Mouse (Mus musculus) liver, postnatal 0 days (tissue): Measurements from ENCODE around the gene Ccdc107. TPM values are rescaled to one million over a fixed set of nuclear protein-coding genes. Genes with fewer than 3 reads are reported as not detected.
A peak's percentile ranks its signal among the peaks of the same experiment; 100 is the strongest.

Source experiments
- ATAC-seq: fragments of 200-750 bp; cut with Nextera tagmentation; 2 replicates; pipeline ENCODE4 v1.8.0; 2017; ENCODE audit warnings: mild to moderate bottlenecking, moderate library complexity
- DNase-seq: peaks from one replicate; pipeline ENCODE4 v3.0.0-alpha.2; 2016
- H3K27ac ChIP-seq: fragments of 300-500 bp; sonication (generic); 2 replicates; pipeline ENCODE4 v1.5.1; 2014; ENCODE audit warnings: antibody characterized with exemption, moderate library complexity, mild to moderate bottlenecking, low read depth
- H3K27me3 ChIP-seq: fragments of 300-500 bp; sonication (generic); 2 replicates; pipeline ENCODE4 v1.6.1; 2014; ENCODE audit warnings: low read length, control low read depth, mixed read lengths; ENCODE audit not compliant: insufficient read depth
- H3K36me3 ChIP-seq: fragments of 300-500 bp; sonication (generic); replicated peaks from 2 replicates; pipeline ENCODE4 v1.6.1; 2014; ENCODE audit warnings: mild to moderate bottlenecking, control low read depth, low read length, moderate library complexity, mixed read lengths; ENCODE audit not compliant: insufficient read depth
- H3K4me1 ChIP-seq: fragments of 300-500 bp; sonication (generic); 2 replicates; pipeline ENCODE4 v1.6.1; 2014; ENCODE audit warnings: antibody characterized with exemption, mild to moderate bottlenecking, control low read depth; ENCODE audit not compliant: insufficient read depth
- H3K4me2 ChIP-seq: fragments of 300-500 bp; sonication (generic); 2 replicates; pipeline ENCODE4 v1.6.1; 2014; ENCODE audit warnings: low read depth, mild to moderate bottlenecking, low read length, moderate library complexity, mixed read lengths
- H3K4me3 ChIP-seq: fragments of 300-500 bp; sonication (generic); 2 replicates; pipeline ENCODE4 v1.5.1; 2014; ENCODE audit warnings: low read depth, low read length
- H3K9ac ChIP-seq: fragments of 300-500 bp; sonication (generic); replicated peaks from 2 replicates; pipeline ENCODE4 v1.6.1; 2014; ENCODE audit warnings: mild to moderate bottlenecking, moderate library complexity
- H3K9me3 ChIP-seq: fragments of 300-500 bp; sonication (generic); 2 replicates; pipeline ENCODE4 v1.6.1; 2016; ENCODE audit warnings: mild to moderate bottlenecking, control low read depth, low read length, mixed read lengths
- CTCF ChIP-seq: sonication (generic); IDR thresholded peaks from 2 replicates; pipeline ENCODE4 v1.5.1; 2016; ENCODE audit warnings: antibody characterized with exemption, low read depth
- EP300 ChIP-seq: IDR thresholded peaks from 2 replicates; pipeline ENCODE4 v1.6.1; 2016; ENCODE audit warnings: antibody characterized with exemption, low read depth, mild to moderate bottlenecking
- WGBS: fragments of 180-500 bp; shearing (Covaris S2); extraction: QIAGEN DNeasy Blood & Tissue Kit; methylation state at CpG from one replicate; pipeline ENCODE4 v1.1.7; 2014; ENCODE audit not compliant: insufficient replicate concordance; 5-methylcytosine and 5-hydroxymethylcytosine counted together
- polyA plus RNA-seq: library from polyadenylated mRNA; unstranded; fragments of >200 nt; fragmentation: Nextera tagmentation; extraction: Ambion mirVana; gene quantifications from 2 replicates; pipeline ENCODE4 v1.2.1, GENCODE M21; 2015

Ccdc107 gene
- polyA plus RNA-seq, 1 experiment from 2014 or later = 41.1 TPM

DNA sequence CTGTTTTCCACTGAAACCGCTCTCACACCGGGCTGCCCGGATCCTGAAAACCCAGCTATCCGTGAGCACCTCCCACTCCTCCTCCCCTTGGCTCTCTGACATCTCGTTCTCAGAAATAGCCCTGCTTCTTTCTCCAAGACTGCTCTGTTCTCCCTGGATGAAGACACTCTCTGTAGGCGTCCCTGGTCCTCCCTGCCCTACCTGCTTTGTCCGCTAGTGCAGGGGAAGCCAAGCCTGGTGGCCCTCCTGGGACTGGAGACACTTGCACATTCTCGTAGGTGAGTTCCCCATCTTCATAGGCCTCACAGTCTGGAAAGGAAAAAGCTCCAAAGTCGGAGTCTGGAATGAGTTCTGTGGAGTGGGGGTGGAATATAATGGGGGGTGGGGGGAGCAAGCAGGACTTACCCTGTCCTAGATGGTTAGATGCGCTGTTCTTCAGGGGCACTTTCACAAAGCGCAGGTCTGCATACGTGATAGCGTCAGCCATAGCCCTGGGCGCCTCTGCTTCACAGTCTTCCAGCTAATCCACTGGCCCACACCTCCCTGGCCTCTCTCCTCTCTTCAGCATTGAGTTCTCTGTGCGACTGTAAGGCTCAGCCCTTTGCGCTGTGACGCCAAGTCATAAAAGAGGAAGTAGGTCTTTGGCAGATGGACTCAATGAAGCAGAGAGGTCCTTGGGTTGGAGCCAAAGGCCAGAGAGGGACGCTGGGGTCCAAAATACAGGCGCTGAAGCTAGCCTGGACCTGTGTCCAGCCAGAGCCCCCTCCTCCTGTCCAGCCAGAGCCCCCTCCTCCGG lies 38.5 kb upstream of the Ccdc107 start, which contains the start of gene Cd72:
Gene Cd72, minus strand, starts transcription at position 588 of the 796 bp plus-strand sequence.
- peaks cover 13% of the 10 kb centered on the region for H3K4me1 ChIP-seq
- peak; percentile 49 for DNase-seq
- TF ChIP-seq CTCF (no peak), EP300 (no peak)
- H3K4me3 ChIP-seq = peak within 1 kb of the TSS; percentile 22
- H3K36me3 ChIP-seq = no peaks in the 10 kb centered on the region; the same call in 1 of the 2 replicates
- peak; percentile 53; the same call in 1 of the 2 replicates for ATAC-seq
- H3K27me3 ChIP-seq = peaks cover 27% of the 10 kb centered on the region
- peak within 1 kb of the TSS; percentile 58 for H3K27ac ChIP-seq
- H3K9ac ChIP-seq = peak within 1 kb of the TSS; percentile 28
- H3K4me2 ChIP-seq = peak within 1 kb of the TSS; percentile 53
- no peaks in the 10 kb centered on the region for H3K9me3 ChIP-seq
- WGBS = 14% methylated on average over 20 of the region's 20 CpGs

DNA sequence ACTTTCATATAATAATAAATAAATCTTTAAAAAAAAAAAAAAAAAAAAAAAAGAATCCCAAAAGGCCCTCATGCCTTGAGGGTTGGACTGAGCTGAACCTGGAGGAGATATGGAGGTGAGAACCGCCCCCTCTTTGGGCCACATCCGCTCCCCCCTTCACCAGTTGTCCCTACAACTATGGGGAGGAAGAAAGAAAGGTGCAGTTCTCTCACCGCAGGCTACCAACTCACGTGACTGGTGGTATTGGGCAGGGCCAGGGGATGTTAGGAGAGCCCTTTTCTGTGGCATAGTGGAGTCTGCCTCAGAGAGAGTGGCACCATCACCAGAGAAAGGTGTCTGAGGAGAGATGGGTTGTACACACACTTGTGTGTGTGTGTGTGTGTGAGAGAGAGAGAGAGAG lies 36.2 kb upstream of the Ccdc107 start:
- ATAC-seq (peak; percentile 32; the same call in 1 of the 2 replicates), DNase-seq (peak; percentile 17)
- peak overlapping the region; percentile 51; the same call in 1 of the 2 replicates for H3K27ac ChIP-seq
- H3K4me3 ChIP-seq = no peak overlapping the region
- 25% methylated on average over 4 of the region's 4 CpGs for WGBS
- peaks cover 13% of the 10 kb centered on the region for H3K4me1 ChIP-seq
- no peak for TF ChIP-seq CTCF
- H3K9ac ChIP-seq = no peak overlapping the region
- peaks cover 27% of the 10 kb centered on the region for H3K27me3 ChIP-seq
- no peaks in the 10 kb centered on the region for H3K9me3 ChIP-seq
- no peak overlapping the region for H3K4me2 ChIP-seq
- no peaks in the 10 kb centered on the region; the same call in 1 of the 2 replicates for H3K36me3 ChIP-seq

DNA sequence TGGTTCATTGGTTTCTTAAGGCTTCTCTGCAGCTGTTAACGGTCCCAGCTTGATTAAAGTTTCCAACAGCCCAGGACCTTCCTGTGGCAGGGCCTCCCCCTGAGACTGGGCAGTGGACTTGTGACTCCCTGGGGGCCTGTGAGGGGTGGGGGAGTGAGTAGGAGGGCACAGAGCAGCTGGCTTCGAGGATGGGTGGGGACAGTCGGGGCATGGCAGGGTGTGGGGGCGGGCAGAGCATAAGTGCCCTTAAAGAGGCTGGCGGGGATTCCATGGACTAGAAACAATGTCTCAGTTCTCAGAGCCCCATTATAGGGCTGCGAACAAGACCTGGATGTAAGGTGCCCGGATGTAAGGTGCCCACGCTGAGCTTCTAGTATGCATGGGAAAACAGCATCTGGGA lies 35.6 kb upstream of the Ccdc107 start:
- H3K27ac ChIP-seq = peak overlapping the region; percentile 51
- H3K4me3 ChIP-seq = no peak overlapping the region
- H3K9me3 ChIP-seq = no peaks in the 10 kb centered on the region
- no peak for TF ChIP-seq EP300
- TF ChIP-seq CTCF = no peak
- H3K27me3 ChIP-seq = peaks cover 27% of the 10 kb centered on the region
- DNase-seq (peak; percentile 51), ATAC-seq (peak; percentile 50; the same call in 1 of the 2 replicates)
- peaks cover 13% of the 10 kb centered on the region for H3K4me1 ChIP-seq
- no peaks in the 10 kb centered on the region; the same call in 1 of the 2 replicates for H3K36me3 ChIP-seq
- WGBS = 28% methylated on average over 8 of the region's 8 CpGs
- no peak overlapping the region for H3K9ac ChIP-seq
- no peak overlapping the region for H3K4me2 ChIP-seq

DNA sequence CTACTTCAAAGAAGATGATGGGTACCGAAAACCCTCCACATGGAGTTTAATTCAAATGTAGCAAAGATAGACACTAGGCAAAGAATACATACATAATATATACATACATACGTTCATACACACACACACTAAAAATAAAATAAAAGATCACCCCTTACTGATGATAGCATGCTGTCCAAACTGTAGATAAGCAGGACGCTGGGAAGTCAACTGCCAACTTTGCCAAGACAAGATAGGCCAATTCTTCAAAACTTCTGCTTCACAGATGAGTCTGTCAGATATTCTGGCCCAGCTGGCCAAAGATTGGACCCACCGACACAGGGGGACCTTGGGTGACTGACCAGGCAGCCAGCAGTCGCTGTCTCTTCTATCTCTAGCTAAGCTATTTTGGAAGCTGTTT lies 29.6 kb upstream of the Ccdc107 start:
- Histone ChIP-seq H3K36me3 (no peaks in the 10 kb centered on the region), H3K27ac (no peak overlapping the region), H3K27me3 (no peaks in the 10 kb centered on the region), H3K9ac (no peak overlapping the region), H3K9me3 (no peaks in the 10 kb centered on the region), H3K4me2 (no peak overlapping the region), H3K4me3 (no peak overlapping the region), H3K4me1 (no peaks in the 10 kb centered on the region)
- ATAC-seq (no peak), DNase-seq (no peak)
- 68% methylated on average over 5 of the region's 5 CpGs for WGBS
- TF ChIP-seq EP300 (no peak), CTCF (no peak)

DNA sequence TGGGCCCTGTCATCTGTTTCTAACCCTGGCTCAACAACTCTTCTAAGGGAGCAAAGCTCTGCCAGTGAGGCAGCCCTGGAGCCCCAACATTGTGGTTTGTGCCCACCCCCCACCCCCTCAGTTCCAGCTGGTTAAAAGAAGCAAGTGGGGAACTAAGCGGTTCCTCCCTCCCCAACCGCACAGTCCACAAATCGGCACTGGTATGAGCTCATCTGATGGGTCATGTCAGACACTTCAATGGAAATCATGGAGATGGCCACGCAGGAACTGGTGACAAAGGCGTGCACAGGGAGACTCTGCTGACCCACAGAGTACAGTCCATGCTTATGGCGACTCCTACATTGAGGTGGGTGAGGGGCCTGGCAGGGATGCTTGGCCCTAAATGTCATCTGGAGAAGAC lies 26.8 kb upstream of the Ccdc107 start:
- TF ChIP-seq CTCF = no peak
- no peak for TF ChIP-seq EP300
- no peak for ATAC-seq
- no peak overlapping the region for H3K27ac ChIP-seq
- no peak overlapping the region for H3K4me2 ChIP-seq
- no peak for DNase-seq
- 60% methylated on average over 6 of the region's 6 CpGs for WGBS
- H3K9ac ChIP-seq = no peak overlapping the region
- H3K9me3 ChIP-seq = no peaks in the 10 kb centered on the region
- H3K4me1 ChIP-seq = no peaks in the 10 kb centered on the region
- H3K4me3 ChIP-seq = no peak overlapping the region
- H3K36me3 ChIP-seq = no peaks in the 10 kb centered on the region
- H3K27me3 ChIP-seq = no peaks in the 10 kb centered on the region

DNA sequence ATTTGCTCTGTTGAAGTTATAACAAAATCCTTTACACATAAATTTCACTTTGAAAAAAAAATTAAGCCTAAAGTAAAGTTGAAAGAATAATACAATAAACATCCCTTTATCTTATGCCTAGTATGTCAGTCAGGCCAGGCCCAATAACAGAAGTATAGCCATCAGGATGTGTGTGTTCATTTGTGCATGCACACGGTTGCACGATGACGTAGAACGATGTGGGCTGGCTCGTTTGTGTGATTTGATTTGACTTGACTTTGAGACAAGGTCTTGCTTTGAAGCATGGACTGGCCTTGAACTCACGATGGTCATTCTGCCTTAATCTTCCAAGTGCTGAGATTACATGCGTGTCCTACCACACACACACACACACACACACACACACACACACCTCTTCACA lies 25.8 kb upstream of the Ccdc107 start:
- no peak for DNase-seq
- H3K4me2 ChIP-seq = no peak overlapping the region
- H3K36me3 ChIP-seq = no peaks in the 10 kb centered on the region
- no peak overlapping the region for H3K4me3 ChIP-seq
- WGBS = 76% methylated on average over 7 of the region's 7 CpGs
- no peak overlapping the region for H3K9ac ChIP-seq
- no peaks in the 10 kb centered on the region for H3K9me3 ChIP-seq
- H3K4me1 ChIP-seq = no peaks in the 10 kb centered on the region
- ATAC-seq = no peak
- H3K27ac ChIP-seq = no peak overlapping the region
- no peaks in the 10 kb centered on the region for H3K27me3 ChIP-seq
- TF ChIP-seq CTCF (no peak), EP300 (no peak)
